Mouse (Mus musculus) testis, adult 2 months (tissue): ENCODE measurements around the gene Fign.

Experiments used
- CTCF ChIP-seq: fragments of 200-500 bp; IDR thresholded peaks from 2 replicates; pipeline ENCODE4 v1.5.1; 2012; ENCODE audit warnings: low read depth, mild to moderate bottlenecking, inconsistent platforms, low read length, moderate library complexity; ENCODE audit not compliant: control insufficient read depth, insufficient read depth, insufficient replicate concordance
- POLR2A ChIP-seq: fragments of 200-500 bp; IDR thresholded peaks from 2 replicates; pipeline ENCODE4 v1.6.1; 2012; ENCODE audit warnings: low read depth, mild to moderate bottlenecking, inconsistent platforms, low read length, moderate library complexity; ENCODE audit not compliant: control insufficient read depth

GRCm38 (mm10) chr2:64072158-64072557 is 25.7 kb downstream of the Fign start:
- no peak for TF ChIP-seq CTCF
- no peak for TF ChIP-seq POLR2A
